Mouse (Mus musculus): ENCODE measurements at regions not wholly inside any gene's neighbourhood (a gene's known extent, or its start where the extent isn't known, plus 50 kb on each side); places are given as distances from the start of the nearest gene placed in this dataset.
A peak's percentile ranks its signal among the peaks of the same experiment; 100 is the strongest.

- DNase-seq (ENCODE audit: low spot score in 2 of 2), result no peak
These were observed 315.9 kb downstream of the Tmem135 start for GRCm38 (mm10) chr7:89088141-89088540.

DNA sequence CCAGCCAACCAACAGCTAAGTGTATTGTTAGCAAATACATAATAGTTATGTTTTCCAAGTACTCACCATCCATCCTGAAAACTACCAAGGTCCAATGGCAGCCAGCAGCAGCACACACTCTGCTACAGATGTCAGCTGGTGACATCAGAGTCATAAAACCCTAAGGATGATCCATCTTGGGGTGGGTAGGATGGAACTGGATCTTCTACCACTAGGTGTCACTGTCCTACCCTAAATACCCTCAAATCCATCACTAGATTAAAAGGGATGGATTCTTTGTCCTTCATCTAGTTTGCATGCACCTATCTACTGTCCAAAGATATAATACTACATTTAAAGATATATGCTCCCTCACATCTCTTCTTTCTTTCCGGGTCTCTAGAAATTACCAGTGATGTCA lies 317.7 kb downstream of the Tmem135 start:
- DNase-seq (ENCODE audit: low spot score in 2 of 2), result peak; percentile 5 to 23

GRCm38 (mm10) chr7:89073939-89074690 lies 329.9 kb downstream of the Tmem135 start:
- no peak for DNase-seq (ENCODE audit: low spot score in 2 of 2)

- DNase-seq (ENCODE audit: low spot score in 2 of 2), result no peak
These were observed 334.0 kb downstream of the Tmem135 start for GRCm38 (mm10) chr7:89070030-89070429.

DNA sequence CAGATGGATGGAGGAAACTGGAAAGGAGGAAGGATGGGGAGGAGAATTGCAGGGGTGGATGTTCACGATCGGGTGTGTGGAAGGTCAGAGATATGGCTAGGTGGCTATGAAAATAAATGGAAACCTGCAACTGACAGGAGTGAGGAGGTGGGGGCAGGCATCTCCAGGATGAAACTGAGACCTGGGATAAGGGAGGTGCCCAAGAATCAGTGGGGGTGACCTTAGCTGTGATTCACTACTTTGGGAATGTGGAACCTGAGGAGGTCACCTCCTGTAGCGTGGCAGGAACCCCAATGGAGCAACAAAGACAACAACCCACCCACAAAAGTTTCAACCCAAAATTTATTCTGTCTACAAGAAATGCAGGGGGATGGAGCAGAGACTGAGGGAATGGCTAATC lies 339.6 kb downstream of the Tmem135 start:
- DNase-seq (ENCODE audit: low spot score in 2 of 2), result no peak

DNA sequence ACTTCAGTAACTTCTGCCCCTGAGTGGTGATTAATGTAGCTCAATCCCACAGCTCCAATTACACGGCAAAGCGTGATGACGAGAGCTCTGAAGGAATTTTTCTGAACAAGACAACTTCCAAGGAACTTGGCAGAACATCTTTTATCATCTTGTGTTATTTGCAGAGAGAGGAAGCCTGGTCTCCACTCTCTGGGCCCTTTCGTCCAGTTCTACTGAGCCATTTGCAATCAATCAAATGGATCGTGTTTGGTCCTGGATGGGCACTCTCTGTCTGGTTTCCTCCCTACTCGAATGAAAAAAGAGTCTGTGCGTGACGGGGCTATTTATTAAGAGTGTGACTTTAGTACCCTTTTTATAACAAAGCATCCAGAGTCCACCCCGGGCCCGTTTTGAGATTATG lies 340.4 kb downstream of the Tmem135 start:
- DNase-seq (ENCODE audit: low spot score in 2 of 2), result no peak

DNA sequence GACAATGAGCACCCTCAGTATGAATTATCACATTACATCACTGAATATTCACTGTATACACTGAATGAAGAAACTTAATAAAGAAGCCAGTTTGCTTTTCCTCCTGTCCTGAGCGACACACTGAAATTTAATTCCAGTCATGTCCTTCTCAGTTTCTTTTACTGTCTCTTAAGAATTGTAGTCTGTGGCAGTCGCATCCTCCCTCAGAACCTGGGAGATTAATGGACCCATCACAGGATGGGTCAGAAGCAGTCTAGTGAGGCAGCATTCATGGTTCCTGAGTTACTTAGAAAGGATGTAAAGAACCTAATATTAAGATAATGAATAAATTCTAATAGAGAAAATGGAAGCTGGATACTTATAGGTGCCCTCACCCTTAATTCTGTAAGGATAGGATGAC lies 349.5 kb downstream of the Tmem135 start:
- DNase-seq (ENCODE audit: low spot score in 2 of 2), result no peak

DNA sequence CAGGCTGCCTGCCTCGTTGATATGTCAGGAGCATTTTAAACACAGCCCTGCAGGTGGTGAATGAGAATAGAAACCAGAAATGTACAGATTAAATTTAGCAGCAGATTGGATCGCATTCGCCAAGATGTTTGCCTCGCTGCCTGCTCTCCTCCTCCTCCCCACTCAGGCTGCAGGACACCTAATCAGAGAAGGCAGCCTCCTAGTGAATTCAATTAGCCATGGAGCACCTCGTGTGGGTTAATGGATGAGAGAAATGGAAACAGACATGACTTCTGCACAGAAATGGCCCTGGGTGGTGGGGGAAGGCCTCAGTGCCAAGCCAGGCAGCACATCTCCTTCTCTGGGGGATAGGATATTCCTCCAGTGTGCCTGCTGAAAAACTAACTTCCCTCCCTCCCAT lies 352.8 kb downstream of the Tmem135 start:
- DNase-seq (ENCODE audit: low spot score in 2 of 2), result no peak

DNA sequence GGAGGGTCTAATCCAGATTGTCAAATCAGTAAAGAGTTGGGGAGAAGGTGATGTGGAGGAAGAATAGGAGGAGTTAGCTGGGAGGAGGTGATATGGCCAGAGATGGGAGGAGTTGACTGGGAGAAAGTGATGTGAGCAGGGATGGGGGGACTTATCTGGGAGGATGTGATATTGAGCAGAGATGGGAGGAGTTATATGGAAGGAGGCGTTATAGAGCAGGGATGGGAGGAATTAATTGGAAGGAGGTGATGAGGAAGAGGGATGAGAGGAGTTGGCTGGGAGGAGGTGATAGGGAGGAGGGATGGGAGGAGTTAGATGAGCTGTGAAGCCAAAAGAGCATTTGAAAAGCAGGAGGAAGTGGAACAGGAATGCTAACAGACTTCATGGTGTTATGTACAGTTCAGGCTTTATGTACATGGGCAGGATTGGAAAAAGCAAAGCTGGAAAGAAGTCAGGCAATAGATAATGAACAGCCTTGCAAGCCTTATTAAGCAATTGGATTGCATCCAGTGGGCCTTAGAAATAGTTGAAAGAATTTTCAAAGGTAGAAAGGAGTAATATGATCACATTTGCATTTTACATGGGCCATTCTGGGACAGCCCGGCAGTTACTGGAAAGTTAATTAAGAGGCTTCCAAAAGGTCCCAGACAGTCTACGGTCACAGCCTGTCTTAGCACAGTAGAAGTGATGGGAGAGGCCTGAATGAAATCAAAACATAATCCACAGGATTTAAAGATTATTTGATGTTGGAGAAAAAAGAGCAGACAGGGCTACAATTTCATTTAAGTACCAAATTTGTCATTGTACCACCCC lies 357.4 kb downstream of the Tmem135 start:
- DNase-seq (ENCODE audit: low spot score in 2 of 2), result no peak

DNA sequence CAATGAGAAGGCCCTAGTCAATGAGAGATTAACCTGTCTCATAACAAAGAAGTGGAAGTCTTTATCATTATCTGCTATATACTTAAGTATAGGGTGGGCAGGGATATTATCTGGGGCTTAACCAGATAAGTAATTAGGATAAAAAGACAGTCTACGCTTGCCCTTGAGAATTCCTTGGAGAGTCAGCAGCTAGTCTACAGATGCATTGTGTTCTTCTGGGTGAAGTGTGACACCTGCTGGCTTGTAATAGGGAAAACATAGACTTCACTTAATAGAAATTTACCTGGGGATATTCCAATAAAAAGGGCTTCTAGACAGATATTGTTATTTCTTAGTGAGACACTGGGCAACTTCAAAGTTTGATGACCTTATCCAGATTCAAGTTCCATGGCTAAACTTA lies 361.0 kb downstream of the Tmem135 start:
- no peak for DNase-seq (ENCODE audit: low spot score in 2 of 2)

DNA sequence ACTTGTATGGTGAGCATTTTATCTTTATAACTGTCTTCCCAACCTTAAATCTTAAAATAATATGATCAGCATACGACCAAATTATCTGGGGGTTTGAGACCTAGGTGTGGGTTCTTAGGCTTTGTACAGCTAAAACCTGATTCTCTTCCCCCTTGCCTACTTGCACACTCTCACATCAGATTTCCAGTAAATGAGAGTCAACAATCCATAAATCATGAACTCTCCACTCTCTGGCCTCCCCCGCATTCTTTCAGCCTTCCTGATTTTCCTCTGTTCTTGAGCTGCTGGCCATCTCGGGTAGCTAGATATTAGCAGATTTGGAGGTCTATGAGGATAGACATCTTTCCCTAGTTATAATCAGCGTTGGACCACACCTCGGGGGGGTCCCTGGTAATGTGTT lies 362.7 kb downstream of the Tmem135 start:
- DNase-seq (ENCODE audit: low spot score in 2 of 2), result no peak

- no peak for DNase-seq (ENCODE audit: low spot score in 2 of 2)
These were observed 363.9 kb downstream of the Tmem135 start for GRCm38 (mm10) chr7:89040139-89040538.

GRCm38 (mm10) chr7:89035138-89035996 lies 368.7 kb downstream of the Tmem135 start:
- no peak for DNase-seq (ENCODE audit: low spot score in 2 of 2)

DNA sequence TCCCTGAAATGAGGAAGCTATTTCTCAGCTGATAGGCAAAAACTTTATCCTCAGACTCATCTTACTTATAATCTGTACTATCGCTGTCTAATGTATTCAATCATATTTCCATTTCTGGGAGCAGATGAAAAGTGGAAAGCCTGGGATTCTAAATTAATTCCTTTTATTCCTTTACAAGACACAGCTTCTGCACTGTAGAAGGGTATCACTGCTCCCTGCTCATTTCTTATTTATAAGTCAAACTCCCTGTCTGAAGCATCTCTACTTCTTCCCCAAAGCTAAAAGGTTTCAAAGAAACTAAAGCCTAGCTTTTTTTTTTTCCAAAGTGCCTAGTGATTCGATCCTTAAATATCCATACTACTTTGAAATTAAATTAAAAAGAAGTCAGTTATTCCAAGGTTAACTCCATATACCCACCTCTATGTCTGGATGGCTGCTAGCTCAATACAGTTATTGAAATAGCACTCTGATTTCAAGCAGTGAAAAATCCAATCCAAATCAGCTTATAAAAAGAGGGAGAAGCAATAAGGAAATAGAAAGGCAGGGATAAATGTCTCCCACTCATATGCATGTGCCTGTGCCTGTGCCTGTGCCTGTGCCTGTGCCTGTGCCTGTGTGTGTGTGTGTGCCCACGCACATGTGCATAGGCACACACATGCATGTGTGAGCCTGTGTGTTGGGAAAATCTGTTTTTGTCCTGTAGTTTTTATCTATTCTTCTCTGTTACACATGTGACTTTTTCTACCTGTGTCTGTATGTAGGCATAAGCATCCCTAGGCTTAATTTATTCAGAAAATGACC lies 380.6 kb downstream of the Tmem135 start:
- no peak for DNase-seq (ENCODE audit: low spot score in 2 of 2)

- no peak for DNase-seq (ENCODE audit: low spot score in 2 of 2)
These were observed 405.1 kb downstream of the Tmem135 start for GRCm38 (mm10) chr7:88998815-88999392.

DNA sequence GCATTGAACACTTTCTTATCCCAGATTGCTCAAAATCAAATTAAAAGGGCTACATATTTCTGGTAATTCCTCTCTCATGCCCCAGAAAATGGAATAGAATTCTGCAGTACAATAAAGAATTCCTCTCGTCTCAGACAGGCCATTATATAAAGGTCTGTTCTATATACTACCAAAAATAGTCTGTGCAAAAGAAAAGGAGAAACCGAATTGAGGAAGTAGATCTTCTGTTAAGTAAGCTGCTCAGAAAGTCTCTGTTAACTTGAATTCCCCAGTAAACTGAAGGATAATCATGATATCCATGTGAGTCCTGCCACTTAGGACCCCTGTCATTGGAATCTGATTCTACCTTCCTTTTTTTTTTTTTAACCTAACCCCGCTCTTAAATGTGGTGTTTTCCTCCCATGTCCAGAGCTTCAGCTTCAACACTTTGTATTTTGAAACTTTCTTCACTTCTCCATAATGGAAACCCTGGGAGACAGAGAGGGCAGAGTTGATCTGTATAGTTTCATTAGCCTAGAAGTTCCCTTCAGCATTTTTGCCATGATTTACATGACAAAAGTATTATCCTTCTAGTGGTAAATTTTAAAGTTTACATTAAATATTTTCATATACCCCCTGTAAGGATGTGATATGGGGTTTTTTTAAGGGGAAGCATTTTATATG lies 406.1 kb downstream of the Tmem135 start:
- DNase-seq (ENCODE audit: low spot score in 2 of 2), result no peak

- DNase-seq (ENCODE audit: low spot score in 2 of 2), result no peak
These were observed 429.6 kb downstream of the Tmem135 start for GRCm38 (mm10) chr7:88974436-88974835.

DNA sequence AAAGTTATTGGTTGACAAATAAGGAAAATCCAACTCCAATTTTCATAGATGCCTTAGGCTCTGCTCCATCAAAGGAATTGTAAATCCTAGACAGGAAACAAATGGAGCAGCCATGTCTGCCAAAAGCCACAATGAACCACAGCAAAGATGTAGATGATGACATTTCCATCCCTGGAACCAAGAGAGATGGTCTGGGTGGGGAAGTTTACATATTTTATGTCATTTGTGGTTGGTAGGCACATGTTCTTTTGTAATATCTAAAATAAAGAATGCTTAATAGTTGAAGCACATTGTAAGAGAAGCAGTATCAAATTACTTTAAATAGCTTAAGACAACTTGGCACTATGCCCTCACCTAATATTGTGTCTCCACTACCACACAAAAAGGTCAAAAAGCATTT lies 443.2 kb downstream of the Tmem135 start:
- no peak for DNase-seq (ENCODE audit: low spot score in 2 of 2)

DNA sequence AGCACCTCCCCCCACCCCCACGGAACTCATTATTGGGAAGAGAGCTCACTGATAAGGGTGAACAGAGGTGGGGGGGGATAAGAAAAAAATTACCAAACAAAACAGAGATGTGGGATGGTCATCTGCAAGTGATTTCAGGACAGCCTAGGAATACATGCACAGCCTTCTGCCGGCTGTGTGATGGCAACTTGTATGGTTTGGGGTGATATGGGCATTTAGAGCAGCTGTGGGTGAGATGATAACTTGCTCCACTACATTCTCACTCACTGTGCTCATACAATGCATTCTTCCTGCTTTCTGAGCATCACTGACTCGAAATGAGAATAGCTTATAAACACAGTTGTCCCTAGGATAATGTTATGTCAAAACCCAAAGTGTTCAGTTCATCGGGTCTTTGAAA lies 443.8 kb downstream of the Tmem135 start:
- no peak for DNase-seq (ENCODE audit: low spot score in 2 of 2)
